Mouse (Mus musculus) CH12.LX (cell line): ENCODE measurements around the gene Zswim4. TPM values are rescaled to one million over a fixed set of nuclear protein-coding genes. Genes with fewer than 3 reads are reported as not detected.

Experiments
- DNase-seq: peaks from one replicate; pipeline ENCODE4 v3.0.0-alpha.2; 2013; ENCODE audit errors: extremely low read depth
- H3K27ac ChIP-seq: 2 replicates; pipeline ENCODE4 v1.5.1; 2012; ENCODE audit warnings: low read depth, mild to moderate bottlenecking, control low read depth, moderate library complexity; ENCODE audit not compliant: insufficient read depth
- H3K27me3 ChIP-seq: replicated peaks from 2 replicates; pipeline ENCODE3; 2012; ENCODE audit warnings: inconsistent platforms
- H3K36me3 ChIP-seq, 2 experiments: replicated peaks in 1 of 2; 2 replicates each; pipeline versions ENCODE3 to v1.6.1; 2012; ENCODE audit warnings: inconsistent platforms in 1 of 2, low read length in 1 of 2, mild to moderate bottlenecking in 1 of 2, mixed read lengths in 1 of 2, moderate library complexity in 1 of 2; ENCODE audit not compliant: control insufficient read depth in 1 of 2, insufficient read depth in 1 of 2
- H3K4me1 ChIP-seq, 2 experiments: 2 replicates each; pipeline ENCODE4 v1.6.1; 2012; ENCODE audit warnings: inconsistent platforms in 1 of 2, moderate library complexity in 1 of 2; ENCODE audit not compliant: insufficient read depth in 2 of 2, control insufficient read depth in 1 of 2
- H3K4me2 ChIP-seq: 2 replicates; pipeline ENCODE4 v1.6.1; 2012; ENCODE audit warnings: low read depth, mild to moderate bottlenecking, control low read depth; ENCODE audit not compliant: poor library complexity, insufficient read depth, severe bottlenecking
- H3K4me3 ChIP-seq, 3 experiments: fragments of 150-350 bp in 1 of 3; sonication (generic) in 1 of 3; replicated peaks in 1 of 3; 2 replicates each; pipeline versions ENCODE3 to v1.5.1; 2011 to 2012; ENCODE audit warnings: low read depth in 2 of 3, low read length in 2 of 3, mild to moderate bottlenecking in 2 of 3, moderate library complexity in 2 of 3, control low read depth in 1 of 3, improper control_type of control experiment in 1 of 3, inconsistent platforms in 1 of 3, mixed read lengths in 1 of 3; ENCODE audit not compliant: poor library complexity in 1 of 3
- H3K79me2 ChIP-seq: replicated peaks from 2 replicates; pipeline ENCODE4 v1.6.1; 2012; ENCODE audit warnings: mild to moderate bottlenecking, moderate library complexity; ENCODE audit not compliant: control insufficient read depth, poor library complexity, insufficient read depth, severe bottlenecking; ENCODE audit errors: extremely low read depth
- H3K9ac ChIP-seq: 2 replicates; pipeline ENCODE4 v1.6.1; 2012; ENCODE audit warnings: low read depth, mild to moderate bottlenecking, control low read depth, moderate library complexity; ENCODE audit not compliant: insufficient read depth
- H3K9me3 ChIP-seq: replicated peaks from 2 replicates; pipeline ENCODE3; 2012; ENCODE audit warnings: low read length, inconsistent platforms, mixed read lengths
- BHLHE40 ChIP-seq: IDR thresholded peaks from 2 replicates; pipeline ENCODE4 v1.6.1; 2011; ENCODE audit warnings: mild to moderate bottlenecking, low read depth, low read length, improper control_type of control experiment
- CHD1 ChIP-seq: IDR thresholded peaks from 2 replicates; pipeline ENCODE4 v1.6.1; 2012; ENCODE audit warnings: low read depth, low read length, improper control_type of control experiment, inconsistent platforms
- CHD2 ChIP-seq: IDR thresholded peaks from 2 replicates; pipeline ENCODE4 v1.6.1; 2011; ENCODE audit warnings: low read length, improper control_type of control experiment
- ELF1 ChIP-seq: IDR thresholded peaks from 2 replicates; pipeline ENCODE4 v1.6.1; 2014; ENCODE audit warnings: low read depth, mild to moderate bottlenecking, inconsistent platforms, low read length, improper control_type of control experiment
- EP300 ChIP-seq: IDR thresholded peaks from 2 replicates; pipeline ENCODE4 v1.6.1; 2011; ENCODE audit warnings: low read length, improper control_type of control experiment
- HCFC1 ChIP-seq: IDR thresholded peaks from 2 replicates; pipeline ENCODE4 v1.6.1; 2012; ENCODE audit warnings: low read depth, mild to moderate bottlenecking, inconsistent platforms, low read length, improper control_type of control experiment
- IRF4 ChIP-seq: IDR thresholded peaks from 2 replicates; pipeline ENCODE4 v1.6.1; 2014; ENCODE audit warnings: low read depth, mild to moderate bottlenecking, inconsistent platforms, low read length, improper control_type of control experiment
- JUND ChIP-seq: conservative IDR thresholded peaks from 2 replicates; pipeline ENCODE4 v1.6.1; 2011; ENCODE audit warnings: low read depth, low read length, improper control_type of control experiment
- KAT2A ChIP-seq: IDR thresholded peaks from 2 replicates; pipeline ENCODE4 v1.6.1; 2012; ENCODE audit warnings: low read length, improper control_type of control experiment, inconsistent platforms; ENCODE audit not compliant: insufficient replicate concordance
- MAFK ChIP-seq: IDR thresholded peaks from 2 replicates; pipeline ENCODE4 v1.6.1; 2011; ENCODE audit warnings: low read length, improper control_type of control experiment; ENCODE audit not compliant: insufficient replicate concordance
- MAX ChIP-seq: IDR thresholded peaks from 2 replicates; pipeline ENCODE4 v1.6.1; 2011; ENCODE audit warnings: low read length, improper control_type of control experiment
- MAZ ChIP-seq: IDR thresholded peaks from 2 replicates; pipeline ENCODE4 v1.6.1; 2012; ENCODE audit warnings: low read depth, mild to moderate bottlenecking, inconsistent platforms, low read length, improper control_type of control experiment, moderate library complexity
- MEF2A ChIP-seq: IDR thresholded peaks from 2 replicates; pipeline ENCODE4 v1.6.1; 2014; ENCODE audit warnings: low read depth, mild to moderate bottlenecking, inconsistent platforms, low read length, improper control_type of control experiment, borderline replicate concordance
- MXI1 ChIP-seq: IDR thresholded peaks from 2 replicates; pipeline ENCODE4 v1.6.1; 2011; ENCODE audit warnings: mild to moderate bottlenecking, low read depth, low read length, improper control_type of control experiment
- MYC ChIP-seq: IDR thresholded peaks from 2 replicates; pipeline ENCODE4 v1.6.1; 2011; ENCODE audit warnings: low read depth, mild to moderate bottlenecking, improper control_type of control experiment, low read length
- NELFE ChIP-seq: IDR thresholded peaks from 2 replicates; pipeline ENCODE4 v1.6.1; 2011; ENCODE audit warnings: low read depth, low read length, improper control_type of control experiment
- NRF1 ChIP-seq: IDR thresholded peaks from 2 replicates; pipeline ENCODE4 v1.6.1; 2014; ENCODE audit warnings: low read depth, mild to moderate bottlenecking, inconsistent platforms, low read length, improper control_type of control experiment, moderate library complexity
- POLR2AphosphoS2 ChIP-seq: IDR thresholded peaks from 2 replicates; pipeline ENCODE4 v1.6.1; 2011; ENCODE audit warnings: low read depth, low read length, improper control_type of control experiment
- RCOR1 ChIP-seq: conservative IDR thresholded peaks from 2 replicates; pipeline ENCODE4 v1.6.1; 2012; ENCODE audit warnings: low read depth, mild to moderate bottlenecking, inconsistent platforms, low read length, improper control_type of control experiment
- SIN3A ChIP-seq: IDR thresholded peaks from 2 replicates; pipeline ENCODE4 v1.6.1; 2012; ENCODE audit warnings: low read length, improper control_type of control experiment, inconsistent platforms
- SMC3 ChIP-seq: IDR thresholded peaks from 2 replicates; pipeline ENCODE4 v1.6.1; 2011; ENCODE audit warnings: low read depth, low read length, improper control_type of control experiment
- TBP ChIP-seq: conservative IDR thresholded peaks from 2 replicates; pipeline ENCODE4 v1.6.1; 2011; ENCODE audit warnings: low read depth, low read length, improper control_type of control experiment
- TCF12 ChIP-seq: IDR thresholded peaks from 2 replicates; pipeline ENCODE4 v1.6.1; 2014; ENCODE audit warnings: low read depth, mild to moderate bottlenecking, inconsistent platforms, low read length, improper control_type of control experiment
- UBTF ChIP-seq: IDR thresholded peaks from 2 replicates; pipeline ENCODE4 v1.6.1; 2012; ENCODE audit warnings: low read depth, mild to moderate bottlenecking, inconsistent platforms, low read length, improper control_type of control experiment, moderate library complexity
- USF2 ChIP-seq: conservative IDR thresholded peaks from 2 replicates; pipeline ENCODE4 v1.6.1; 2011; ENCODE audit warnings: low read depth, low read length, improper control_type of control experiment
- ZC3H11A ChIP-seq: IDR thresholded peaks from 2 replicates; pipeline ENCODE4 v1.6.1; 2012; ENCODE audit warnings: low read depth, mild to moderate bottlenecking, inconsistent platforms, low read length, improper control_type of control experiment
- ZKSCAN1 ChIP-seq: IDR thresholded peaks from 2 replicates; pipeline ENCODE4 v1.6.1; 2012; ENCODE audit warnings: low read depth, inconsistent platforms, low read length, improper control_type of control experiment, borderline replicate concordance
- ZMIZ1 ChIP-seq: IDR thresholded peaks from 2 replicates; pipeline ENCODE4 v1.6.1; 2012; ENCODE audit warnings: low read depth, mild to moderate bottlenecking, inconsistent platforms, low read length, improper control_type of control experiment
- ZNF384 ChIP-seq: IDR thresholded peaks from 2 replicates; pipeline ENCODE4 v1.6.1; 2012; ENCODE audit warnings: low read depth, low read length, improper control_type of control experiment, inconsistent platforms
- dilution Hi-C: fragments of 300-500 bp; cut with MboI; formaldehyde crosslinking; loops from 2 replicates; pipeline ENCODE4 v1.14.3; 2020; ENCODE audit warnings: low sequenced_read_pairs; ENCODE audit not compliant: extremely low pct_unique_long_range_greater_than_20kb, extremely low pct_ligation_motif_present
- in situ Hi-C: fragments of 300-500 bp; cut with MboI; formaldehyde crosslinking; loops from 3 replicates; pipeline ENCODE4 v1.14.3; 2019; ENCODE audit warnings: low sequenced_read_pairs, low pct_ligation_motif_present, low pct_unique_long_range_greater_than_20kb, mixed read lengths
- polyA plus RNA-seq: library from polyadenylated mRNA; unstranded; fragments of >175 nt; gene quantifications from 2 replicates; pipeline ENCODE4 v1.2.1, GENCODE M21; 2012; ENCODE audit warnings: low read depth; ENCODE audit not compliant: insufficient read length
- total RNA-seq, 2 experiments: library from RNA; depleted of rRNA; stranded (reverse); fragments of 300-350 nt in 1 of 2; fragments of >200 nt in 1 of 2; gene quantifications; 2 replicates each; pipeline ENCODE4 v1.2.3; 2012 to 2014

The Zswim4 gene
- total and polyA plus RNA-seq, 3 experiments: 4.9 to 9.7 (median 9.1) TPM

GRCm38 (mm10) chr8:84272302-84272701, 35.4 kb upstream of the Zswim4 start:
- Histone ChIP-seq H3K36me3 (peaks cover 4 to 15% of the 10 kb centered on the region in 2 experiments), H3K9ac (no peak overlapping the region), H3K4me1 (peaks cover 6 to 20% of the 10 kb centered on the region in 2 experiments; a peak in 3 of 4 replicates), H3K27ac (no peak overlapping the region), H3K9me3 (no peaks in the 10 kb centered on the region), H3K27me3 (no peaks in the 10 kb centered on the region), H3K4me2 (no peak overlapping the region), H3K4me3 (no peak overlapping the region), H3K79me2 (0 out of 2 replicates have a peak, but pooled peaks cover 6% of the 10 kb centered on the region)
- dilution Hi-C loops: no loop called here
- in situ Hi-C loops: loop anchor here (10.0 kb wide), 1 partner anchor 88 kb away; the partner anchor contains the start of gene Nanos3
- no peak for DNase-seq
- no peak for TF ChIP-seq EP300
- no peak for TF ChIP-seq KAT2A
- no peak for TF ChIP-seq NRF1
- TF ChIP-seq CHD2: no peak
- no peak for TF ChIP-seq JUND
- TF ChIP-seq MAZ: no peak
- no peak for TF ChIP-seq CHD1
- TF ChIP-seq NELFE: no peak
- no peak for TF ChIP-seq UBTF
- no peak for TF ChIP-seq RCOR1
- TF ChIP-seq ZKSCAN1: no peak
- no peak for TF ChIP-seq HCFC1
- TF ChIP-seq, all 38 proteins: peak for 0

DNA sequence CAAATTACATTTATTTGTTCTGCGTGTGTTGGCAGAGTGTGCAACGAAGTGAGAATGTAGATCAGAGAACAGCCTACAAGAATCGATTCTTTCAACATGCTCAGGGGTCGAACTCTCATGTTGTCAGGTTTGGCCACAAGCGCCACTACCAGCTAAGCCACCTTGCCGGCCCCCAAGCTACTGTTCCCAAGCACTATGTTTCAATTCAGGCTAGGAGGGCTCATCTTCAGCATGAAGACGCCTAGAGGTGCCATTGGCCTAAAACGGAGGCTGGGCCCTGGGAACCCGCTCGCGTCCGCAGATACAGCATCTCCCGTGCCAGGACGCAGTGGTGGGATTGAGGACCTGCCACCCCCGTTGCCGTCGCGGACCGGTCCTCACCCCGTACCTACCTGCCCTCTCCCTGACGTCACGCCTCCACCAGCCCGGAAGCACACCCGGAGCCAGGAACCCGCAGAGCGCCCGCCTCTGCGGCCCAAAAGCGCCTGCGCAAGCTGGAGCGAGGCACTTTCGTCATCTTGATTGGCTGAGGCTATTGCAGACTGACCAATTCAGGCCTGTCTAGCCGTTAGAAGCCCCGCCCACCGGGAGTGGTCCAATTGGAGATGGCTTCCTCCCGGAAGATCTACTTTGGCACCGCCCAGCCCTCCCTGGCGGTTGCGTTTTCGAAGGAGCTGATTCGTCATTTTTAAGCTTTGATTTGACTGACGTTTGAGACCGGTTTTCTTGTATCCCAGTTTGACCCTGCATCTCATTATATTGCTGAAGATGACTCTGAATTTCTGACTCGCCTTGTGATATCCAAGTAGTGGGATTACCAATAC, 33.3 kb upstream of the Zswim4 start, which contains the start of gene Ccdc130:
Gene Ccdc130 (minus strand): TSS at position 431 of the 824 bp plus-strand sequence.
- Histone ChIP-seq H3K9ac (peak within 1 kb of the TSS; percentile 73), H3K9me3 (no peaks in the 10 kb centered on the region), H3K4me2 (peak within 1 kb of the TSS; percentile 73), H3K27ac (no peak within 1 kb of the TSS), H3K36me3 (peaks cover 22 to 35% of the 10 kb centered on the region in 2 experiments), H3K4me3 (peak within 1 kb of the TSS; percentile 79 to 94 (median 93)), H3K27me3 (no peaks in the 10 kb centered on the region), H3K79me2 (0 out of 2 replicates have a peak, but pooled peaks cover 6% of the 10 kb centered on the region), H3K4me1 (peaks cover 6 to 20% of the 10 kb centered on the region in 2 experiments; a peak in 3 of 4 replicates)
- in situ Hi-C loops: loop anchor here (10.0 kb wide), 1 partner anchor 85 kb away; the partner anchor contains the start of gene Nanos3
- dilution Hi-C loops: no loop called here
- DNase-seq: peak; percentile 100
- TF ChIP-seq CHD1 (no peak), MAX (no peak), MXI1 (no peak; the same call in 1 of the 2 replicates), SMC3 (no peak), ELF1 (peak; percentile 98), JUND (no peak), MYC (no peak), BHLHE40 (no peak), IRF4 (peak; percentile 41; the same call in 1 of the 2 replicates), POLR2AphosphoS2 (peak; percentile 49; the same call in 1 of the 2 replicates), NRF1 (peak; percentile 93), ZMIZ1 (peak; percentile 45; the same call in 1 of the 2 replicates), MEF2A (no peak), EP300 (no peak), MAZ (no peak), ZNF384 (no peak), KAT2A (peak; percentile 75; the same call in 1 of the 2 replicates), SIN3A (peak; percentile 83), USF2 (no peak), MAFK (peak; percentile 71; the same call in 1 of the 2 replicates), TCF12 (0 out of 2 replicates have a peak, but pooled peaks have one; percentile 27), ZC3H11A (no peak), TBP (peak; percentile 65; the same call in 1 of the 2 replicates), HCFC1 (peak; percentile 84)
